Mouse (Mus musculus) kidney, adult 8-10 months (tissue): ENCODE measurements at regions not wholly inside any gene's neighbourhood (a gene's known extent, or its start where the extent isn't known, plus 50 kb on each side); places are given as distances from the start of the nearest gene placed in this dataset.

Experiments used
- DNase-seq, 2 experiments: peaks; one replicate each; pipeline ENCODE4 v3.0.0; 2022

DNA sequence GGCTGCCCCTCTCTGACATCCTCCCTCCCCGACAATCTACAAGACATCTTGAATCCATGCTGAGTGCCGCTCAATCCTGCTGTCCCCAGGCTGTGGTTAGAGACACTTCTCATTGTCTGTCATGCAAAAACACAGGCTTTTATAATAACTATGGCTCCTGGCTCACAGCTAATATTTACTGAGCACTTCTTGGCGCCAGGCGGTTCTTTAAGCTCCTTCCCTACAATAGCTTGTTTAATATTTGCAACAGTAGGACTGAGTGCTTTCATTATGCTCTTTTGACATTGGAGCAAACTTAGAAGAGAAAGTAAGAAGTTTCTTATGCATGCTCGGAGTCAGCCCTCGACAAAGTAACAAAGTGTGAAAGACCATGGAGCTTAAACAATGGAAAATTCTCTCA is 151.6 kb upstream of the Irx6 start:
- no peak for DNase-seq

- DNase-seq, result no peak
These were observed 144.3 kb upstream of the Irx6 start for GRCm38 (mm10) chr8:92529756-92530155.

DNA sequence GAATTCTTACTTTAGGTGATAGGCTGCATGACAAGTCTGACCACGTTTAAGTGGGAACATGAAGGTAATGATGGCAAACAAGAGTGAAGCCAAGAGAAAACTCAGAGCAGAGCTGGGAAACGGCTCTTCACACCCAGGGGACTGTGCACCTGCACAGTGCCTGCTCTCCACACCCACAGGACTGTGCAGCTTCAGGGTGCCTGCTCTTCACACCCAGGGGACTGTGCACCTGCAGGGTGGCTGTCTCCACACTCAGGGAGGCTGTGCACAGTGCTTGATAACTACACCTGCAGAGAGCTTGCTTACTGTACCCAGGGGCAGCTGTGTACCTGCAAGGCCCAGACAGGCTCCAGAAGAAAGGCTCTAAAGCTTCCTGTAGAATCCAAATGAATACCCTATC is 133.5 kb upstream of the Irx6 start:
- no peak for DNase-seq

DNA sequence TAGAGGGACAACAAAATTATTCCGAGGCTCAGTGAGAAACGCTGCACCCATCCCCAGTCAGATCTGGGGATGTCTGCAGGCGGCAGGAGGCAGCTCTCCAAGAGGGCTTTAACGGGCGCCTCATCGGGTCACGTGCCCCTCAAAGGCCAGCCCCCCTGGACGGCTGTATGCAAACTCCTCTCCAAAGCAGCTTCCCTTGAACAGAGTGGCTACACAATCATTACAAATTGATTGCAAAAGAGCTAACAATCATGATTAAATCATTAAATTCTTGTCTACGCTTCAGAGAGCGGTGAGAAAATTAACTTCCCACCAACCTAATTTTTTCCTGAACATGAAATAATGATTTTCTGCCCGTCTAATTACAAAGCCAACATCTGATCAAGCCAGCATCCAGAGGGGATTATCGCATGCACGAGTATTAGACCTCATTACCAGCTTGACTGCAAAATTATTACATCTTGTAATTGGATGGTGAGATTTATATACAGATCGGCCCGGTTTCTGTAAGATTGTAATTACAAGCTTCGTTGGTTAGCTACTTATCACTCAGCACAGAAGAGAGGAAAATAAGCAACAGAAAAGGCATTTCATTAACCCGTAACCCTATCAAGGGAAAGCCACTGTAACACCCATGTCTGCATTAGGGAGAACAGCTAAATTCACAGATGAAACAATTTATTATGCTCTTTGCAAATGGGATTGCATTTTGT is 128.6 kb upstream of the Irx6 start:
- DNase-seq, result no peak

- DNase-seq, result no peak
These were observed 118.9 kb upstream of the Irx6 start for GRCm38 (mm10) chr8:92555140-92555539.

- no peak for DNase-seq
These were observed 118.5 kb upstream of the Irx6 start for GRCm38 (mm10) chr8:92555631-92556030.

DNA sequence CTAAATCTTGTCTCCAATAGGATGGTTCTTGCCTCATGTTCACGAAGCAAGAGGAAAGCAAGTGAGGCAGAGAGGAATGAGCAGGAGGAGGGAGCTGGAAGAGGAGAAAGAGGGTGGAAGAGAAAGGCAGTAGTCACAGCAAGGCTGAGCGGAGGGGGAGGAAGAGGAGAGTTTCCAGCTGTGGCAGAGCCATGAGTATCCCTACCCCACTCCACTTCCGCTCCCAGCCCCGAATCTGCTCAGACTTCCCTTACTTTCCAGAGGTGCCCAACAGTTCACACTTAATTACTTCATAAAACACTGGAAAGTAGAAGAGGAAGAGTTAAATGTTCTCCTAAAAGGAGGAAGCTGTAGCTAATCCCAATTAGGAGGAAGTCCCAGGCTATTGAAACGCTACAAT is 111.6 kb upstream of the Irx6 start:
- DNase-seq, result no peak

DNA sequence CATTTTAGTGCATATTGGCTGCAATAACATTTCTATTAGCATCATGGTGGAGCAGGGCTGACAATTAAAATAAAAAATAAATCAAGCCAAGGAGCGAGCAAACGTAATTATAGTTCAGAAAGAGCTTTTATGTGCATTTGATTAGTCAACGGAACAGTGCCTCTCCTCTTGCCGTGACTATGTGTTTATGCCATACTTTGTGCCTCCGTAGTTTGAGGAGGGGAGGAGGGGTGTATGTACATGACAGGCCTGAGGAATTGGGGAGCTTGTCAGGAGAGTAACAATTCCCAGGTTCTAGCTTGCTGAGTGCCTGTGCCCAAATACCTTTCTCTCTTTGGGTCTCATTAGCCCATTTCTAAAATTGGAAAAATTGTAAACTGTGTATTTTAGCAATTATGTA is 111.1 kb upstream of the Irx6 start:
- no peak for DNase-seq

- DNase-seq, result no peak
These were observed 104.4 kb upstream of the Irx6 start for GRCm38 (mm10) chr8:92569650-92570049.

DNA sequence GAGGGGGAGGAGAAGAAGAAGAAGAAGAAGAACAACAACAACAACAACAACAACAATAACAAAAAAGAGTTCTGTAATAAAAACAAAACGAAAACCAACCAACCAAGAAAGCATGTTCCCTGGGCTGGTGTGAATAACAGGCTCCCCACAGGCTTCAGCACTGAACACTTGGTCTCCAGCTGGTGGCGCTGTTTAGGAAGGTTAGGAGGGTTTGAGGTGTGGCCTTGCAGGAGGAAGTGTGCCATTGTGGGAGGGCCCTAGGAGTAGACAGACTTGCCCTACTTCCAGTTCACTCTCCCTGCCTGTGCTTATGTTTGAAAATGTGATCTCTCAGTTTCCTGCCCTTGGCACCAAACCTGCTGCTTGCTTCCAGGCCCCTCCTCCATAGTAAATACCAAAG is 94.6 kb upstream of the Irx6 start:
- no peak for DNase-seq

DNA sequence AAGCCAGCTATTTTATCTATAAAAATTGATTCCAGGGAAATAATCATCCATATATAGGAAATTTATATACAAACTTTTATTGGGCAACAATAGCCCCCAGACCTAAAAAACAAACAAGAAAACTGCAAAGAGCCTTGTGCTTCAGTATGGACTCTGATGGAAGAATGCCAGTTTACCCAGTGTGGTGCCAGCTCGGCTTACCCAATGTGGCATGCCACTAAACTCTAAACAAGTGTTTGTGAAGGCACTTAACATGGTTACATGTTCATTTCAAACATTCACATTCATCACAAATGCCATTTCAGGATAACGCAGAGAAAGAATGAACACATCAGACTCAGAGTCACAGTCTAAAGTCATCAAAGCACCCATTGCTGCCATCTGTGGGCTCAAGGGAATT is 93.0 kb upstream of the Irx6 start:
- no peak for DNase-seq

DNA sequence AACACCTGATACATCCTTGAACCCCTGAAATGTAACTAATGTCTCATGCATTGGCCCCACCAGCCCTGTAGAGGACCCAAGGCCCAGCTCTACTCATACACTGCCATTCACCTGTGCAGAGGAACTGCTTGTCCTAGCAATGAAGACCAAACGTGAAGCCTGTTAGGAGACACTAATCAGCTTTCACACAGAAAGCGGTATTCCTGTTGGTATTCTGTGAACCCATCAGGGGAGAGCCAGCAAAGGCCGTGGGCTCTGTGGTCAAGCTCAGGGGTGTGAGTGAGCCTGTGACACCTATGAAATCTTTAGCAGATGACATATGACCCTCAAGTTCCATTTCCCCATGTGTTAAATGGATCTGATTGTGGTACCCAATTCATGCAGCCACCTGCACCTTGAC is 73.3 kb upstream of the Irx6 start:
- no peak for DNase-seq

GRCm38 (mm10) chr8:92602973-92603372 is 71.1 kb upstream of the Irx6 start:
- no peak for DNase-seq

GRCm38 (mm10) chr8:92605631-92606030 is 68.5 kb upstream of the Irx6 start:
- no peak for DNase-seq

- DNase-seq, result no peak
These were observed 66.5 kb upstream of the Irx6 start for GRCm38 (mm10) chr8:92607604-92608003.

DNA sequence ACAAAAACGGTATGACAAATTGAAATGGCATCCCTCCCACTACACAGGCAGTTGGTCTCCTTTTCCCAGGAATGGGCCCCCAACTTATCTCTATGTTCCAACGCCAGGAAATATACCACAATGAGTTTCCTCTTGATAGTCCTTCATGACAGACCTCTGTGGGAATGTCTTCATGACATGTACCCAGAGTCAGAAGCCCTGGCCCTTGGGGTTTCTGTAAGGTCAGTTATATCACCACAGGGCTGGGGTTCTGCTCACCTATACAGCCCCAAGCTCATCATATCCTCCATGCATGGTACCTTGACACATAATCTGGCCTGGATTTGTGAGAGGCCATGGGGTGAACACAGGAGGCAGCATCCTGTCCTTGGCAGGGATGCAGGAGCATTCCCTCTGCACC is 64.2 kb upstream of the Irx6 start:
- DNase-seq, result no peak

DNA sequence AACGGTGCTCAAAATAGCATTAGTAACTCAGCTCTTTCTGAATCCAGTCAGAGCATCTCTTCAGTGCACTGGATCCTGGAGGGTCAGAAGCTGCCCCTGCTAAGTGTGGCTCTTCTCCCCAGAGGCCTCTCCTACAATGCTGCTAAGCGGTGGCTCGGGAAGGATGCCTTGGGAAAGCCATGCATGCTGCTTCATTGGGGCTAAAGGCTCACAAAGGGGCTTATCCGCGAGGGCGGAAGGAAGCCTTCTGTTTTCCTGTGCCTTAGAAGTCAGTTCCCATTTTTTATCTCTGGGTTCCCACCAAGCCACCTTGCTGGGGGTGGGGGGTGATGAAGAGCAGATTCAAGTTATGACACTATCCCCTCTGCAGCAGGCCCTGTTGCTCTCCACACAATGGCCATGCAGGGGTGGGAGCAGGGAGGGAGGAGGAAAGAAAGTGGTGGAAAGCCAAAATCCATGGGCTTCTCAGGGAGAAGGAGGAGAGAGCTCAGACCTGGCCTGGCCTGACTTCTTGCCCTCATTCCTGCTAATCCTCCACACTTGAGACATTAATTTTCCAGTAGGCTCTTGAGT is 63.5 kb upstream of the Irx6 start:
- DNase-seq, result no peak

- DNase-seq, result peak; percentile 1 to 2
These were observed 60.6 kb upstream of the Irx6 start for GRCm38 (mm10) chr8:92613486-92613885.

GRCm38 (mm10) chr8:92616341-92617115 is 57.6 kb upstream of the Irx6 start:
- DNase-seq, result no peak

- no peak for DNase-seq
These were observed 55.8 kb upstream of the Irx6 start for GRCm38 (mm10) chr8:92618281-92618680.
